Mouse (Mus musculus) thymus, postnatal 36 days (tissue): Measurements from ENCODE around the gene Grtp1.
A peak's percentile ranks its signal among the peaks of the same experiment; 100 is the strongest.

Source experiments
- DNase-seq, 2 experiments: peaks; one replicate each; pipeline ENCODE4 v3.0.0; 2022; ENCODE audit warnings: mixed read lengths in 2 of 2

The Grtp1 gene

GRCm38 (mm10) chr8:13200301-13201012 lies at the start of gene Grtp1:
TSS of gene Grtp1 (minus strand) at chr8:13200620.
- DNase-seq, result peak; percentile 27 to 29

- no peak for DNase-seq
Observed at GRCm38 (mm10) chr8:13244343-13244880, 44.0 kb upstream of the Grtp1 start.

GRCm38 (mm10) chr8:13242985-13243870 lies 42.8 kb upstream of the Grtp1 start:
- DNase-seq, result no peak

GRCm38 (mm10) chr8:13240691-13241090 lies 40.3 kb upstream of the Grtp1 start:
- DNase-seq, result no peak

- DNase-seq, result no peak
Observed at GRCm38 (mm10) chr8:13240055-13240454, 39.6 kb upstream of the Grtp1 start.

- no peak for DNase-seq
Observed at GRCm38 (mm10) chr8:13234803-13235202, 34.4 kb upstream of the Grtp1 start.

- no peak for DNase-seq
Observed at GRCm38 (mm10) chr8:13230471-13230870, 30.1 kb upstream of the Grtp1 start.

- no peak for DNase-seq
Observed at GRCm38 (mm10) chr8:13229802-13230201, 29.4 kb upstream of the Grtp1 start.

GRCm38 (mm10) chr8:13228923-13229610 lies 28.6 kb upstream of the Grtp1 start:
- no peak for DNase-seq

- DNase-seq, result no peak
Observed at GRCm38 (mm10) chr8:13227184-13227583, 26.8 kb upstream of the Grtp1 start.

- DNase-seq, result no peak
Observed at GRCm38 (mm10) chr8:13226288-13226687, 25.9 kb upstream of the Grtp1 start.

GRCm38 (mm10) chr8:13224426-13224825 lies 24.0 kb upstream of the Grtp1 start:
- DNase-seq, result no peak

GRCm38 (mm10) chr8:13218441-13218840 lies 18.0 kb upstream of the Grtp1 start:
- no peak for DNase-seq

- DNase-seq, result no peak
Observed at GRCm38 (mm10) chr8:13217986-13218385, 17.6 kb upstream of the Grtp1 start.

GRCm38 (mm10) chr8:13217093-13217492 lies 16.7 kb upstream of the Grtp1 start:
- DNase-seq, result no peak

GRCm38 (mm10) chr8:13216386-13216785 lies 16.0 kb upstream of the Grtp1 start:
- DNase-seq, result no peak

- peak; percentile 88 to 90 for DNase-seq
Observed at GRCm38 (mm10) chr8:13213479-13214268, 13.3 kb upstream of the Grtp1 start.

GRCm38 (mm10) chr8:13209770-13210169 lies 9.3 kb upstream of the Grtp1 start:
- no peak for DNase-seq

- no peak for DNase-seq
Observed at GRCm38 (mm10) chr8:13208627-13209355, 8.4 kb upstream of the Grtp1 start.

- no peak for DNase-seq
Observed at GRCm38 (mm10) chr8:13206290-13206689, 5.9 kb upstream of the Grtp1 start.

GRCm38 (mm10) chr8:13205311-13205710 lies 4.9 kb upstream of the Grtp1 start:
- DNase-seq, result no peak
